Mouse (Mus musculus) gastrocnemius, postnatal 14 days (tissue): ENCODE results near the gene Stk39. TPM values are rescaled to one million over a fixed set of nuclear protein-coding genes. Genes with fewer than 3 reads are reported as not detected.

Source experiments
- DNase-seq: peaks from one replicate; pipeline ENCODE4 v3.0.0; 2021; ENCODE audit warnings: mixed read lengths
- intact Hi-C: fragments of 180-260 bp; cut with DNase I; formaldehyde crosslinking; loops from one replicate; pipeline ENCODE4 v1.15.1; 2025; ENCODE audit warnings: low total_unique reads
- total RNA-seq, 2 experiments: library from RNA; stranded (reverse); gene quantifications; 2 replicates each; pipeline ENCODE4 v1.2.3; 2021

Stk39 gene
- total RNA-seq, 2 experiments from 2014 or later, result 7.8 to 8.1 TPM

DNA sequence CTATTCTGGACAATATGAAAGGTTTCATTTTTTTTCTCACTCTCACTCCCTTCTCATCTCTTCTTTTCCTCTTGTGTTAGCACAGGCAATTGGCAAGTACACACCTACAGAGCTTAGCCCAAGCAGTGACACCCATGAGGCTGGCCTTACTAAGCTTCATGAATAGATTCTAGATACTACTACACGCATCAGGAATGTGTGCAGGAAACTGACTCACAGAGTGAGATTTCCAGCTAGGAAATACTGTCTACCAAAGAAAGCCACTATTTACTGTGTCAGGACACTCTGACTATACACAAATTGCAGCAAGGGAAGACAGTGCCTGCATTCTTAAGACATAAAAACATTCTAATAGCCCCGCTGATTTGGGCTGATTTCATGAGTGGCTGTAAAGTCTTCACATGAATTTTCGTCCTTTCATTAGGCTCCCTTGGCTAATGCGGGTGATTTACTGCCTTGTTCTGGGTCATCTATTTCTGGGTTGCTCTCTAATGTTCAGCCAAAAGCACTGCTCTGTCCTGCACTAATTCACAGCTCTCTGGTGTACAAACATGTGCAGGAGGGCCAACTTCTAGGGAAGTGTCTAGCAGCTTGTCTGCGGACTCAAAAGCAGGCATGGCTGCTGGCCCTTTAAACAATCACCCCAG lies 249.7 kb downstream of the Stk39 start:
- peak; percentile 12 for DNase-seq
- intact Hi-C loops, result loop anchor here (5.0 kb wide), 1 partner anchor 130 kb away; no protein-coding TSS in a partner anchor

DNA sequence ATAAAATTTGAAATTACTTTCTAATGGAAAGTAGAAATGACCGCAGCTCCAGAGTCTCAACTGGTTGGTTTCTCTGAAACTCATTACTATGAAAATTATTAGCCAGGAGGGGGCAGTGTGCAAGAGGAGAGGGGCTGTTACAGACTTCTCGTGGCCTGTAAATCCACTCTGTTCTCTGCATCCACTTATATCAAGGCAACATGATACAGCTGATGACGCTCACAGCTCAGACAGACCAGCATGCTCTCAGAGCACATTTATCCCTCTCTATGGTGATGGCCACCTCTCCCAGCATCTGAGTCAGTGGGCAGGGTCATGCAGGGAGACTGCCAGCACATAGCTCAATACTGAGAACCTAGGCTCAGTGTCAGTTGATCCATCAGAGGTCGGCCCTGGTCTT lies 250.8 kb downstream of the Stk39 start:
- intact Hi-C loops, result loop anchor here (5.0 kb wide), 1 partner anchor 131 kb away; no protein-coding TSS in a partner anchor
- DNase-seq, result no peak

DNA sequence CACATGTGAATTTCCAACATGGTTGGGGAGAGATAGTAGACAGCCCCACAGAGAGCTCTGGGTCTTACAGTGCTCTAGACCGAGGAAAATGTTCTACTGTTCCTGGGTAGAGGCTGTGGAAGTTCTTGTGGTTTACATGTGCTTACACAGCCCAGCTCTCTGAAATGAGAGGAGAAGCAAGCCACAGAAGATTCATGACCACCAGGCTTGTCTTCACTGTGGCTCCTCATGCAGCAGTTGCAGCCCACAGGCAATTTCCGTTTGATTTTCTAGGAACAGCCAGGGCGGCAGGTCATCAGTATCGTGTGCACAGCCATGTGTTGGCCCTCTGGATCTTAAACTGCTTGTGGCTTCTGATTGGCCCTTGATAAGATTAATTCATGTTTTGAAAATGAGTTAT lies 252.2 kb downstream of the Stk39 start:
- intact Hi-C loops, result loop anchor here (5.0 kb wide), 1 partner anchor 132 kb away; no protein-coding TSS in a partner anchor
- DNase-seq, result no peak

DNA sequence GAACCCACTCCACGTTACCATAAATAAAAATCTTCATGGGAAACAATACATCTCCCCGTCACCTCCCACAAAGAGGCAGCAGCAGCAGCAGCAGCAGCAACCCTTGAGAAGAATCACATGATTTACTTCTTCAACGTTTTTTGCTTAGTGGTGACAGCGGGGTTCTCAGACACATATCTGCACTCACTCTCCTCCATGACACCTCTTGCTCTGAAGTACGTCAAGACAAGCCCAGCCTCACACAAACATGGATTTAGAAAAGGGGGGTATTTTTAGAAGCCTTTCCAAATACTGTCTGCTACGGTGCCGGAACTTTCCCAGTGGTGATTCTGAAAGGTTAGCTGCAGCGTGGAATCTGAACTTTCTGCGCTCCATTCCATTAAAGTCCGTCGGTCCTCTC lies 256.9 kb downstream of the Stk39 start:
- intact Hi-C loops, result no loop called here
- no peak for DNase-seq

DNA sequence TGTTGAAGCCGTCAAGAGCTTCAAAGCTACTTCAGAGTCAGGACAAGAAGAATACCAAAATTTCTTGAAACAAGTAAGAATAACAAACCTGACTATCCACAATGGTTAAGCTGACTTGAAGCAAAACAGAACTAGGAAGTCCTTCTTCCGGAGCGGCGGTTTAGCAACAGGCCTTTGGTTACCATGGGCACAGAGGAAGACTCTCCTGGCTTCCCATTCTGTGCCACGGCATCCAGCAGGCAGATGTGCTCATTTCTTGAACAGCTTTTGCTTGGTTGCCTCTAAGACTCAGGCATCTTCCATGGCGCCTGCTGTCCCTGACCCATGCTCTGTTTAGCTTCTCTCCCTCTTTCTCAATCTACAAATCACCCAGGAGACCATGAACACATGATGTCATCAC lies 257.7 kb downstream of the Stk39 start:
- intact Hi-C loops, result no loop called here
- DNase-seq, result no peak

DNA sequence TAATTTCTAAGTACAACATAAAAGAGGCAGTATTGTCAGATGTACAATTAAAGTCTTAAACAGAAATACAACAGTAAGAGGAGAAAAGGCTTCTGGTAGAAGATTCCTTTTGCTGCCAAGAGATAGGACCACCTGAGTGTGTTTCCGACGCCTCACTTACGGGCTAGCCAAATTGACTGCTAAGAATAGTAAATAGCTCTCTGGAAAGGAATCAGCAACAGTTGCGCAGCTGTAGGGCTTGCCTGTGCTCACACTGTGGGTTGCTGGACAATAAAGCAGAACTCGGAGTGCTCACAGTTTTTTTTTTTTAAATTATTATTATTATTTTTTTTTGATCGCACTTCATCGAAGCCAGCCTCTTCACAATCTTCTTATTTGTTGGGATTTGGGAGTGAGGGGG lies 260.6 kb downstream of the Stk39 start:
- intact Hi-C loops, result no loop called here
- no peak for DNase-seq

DNA sequence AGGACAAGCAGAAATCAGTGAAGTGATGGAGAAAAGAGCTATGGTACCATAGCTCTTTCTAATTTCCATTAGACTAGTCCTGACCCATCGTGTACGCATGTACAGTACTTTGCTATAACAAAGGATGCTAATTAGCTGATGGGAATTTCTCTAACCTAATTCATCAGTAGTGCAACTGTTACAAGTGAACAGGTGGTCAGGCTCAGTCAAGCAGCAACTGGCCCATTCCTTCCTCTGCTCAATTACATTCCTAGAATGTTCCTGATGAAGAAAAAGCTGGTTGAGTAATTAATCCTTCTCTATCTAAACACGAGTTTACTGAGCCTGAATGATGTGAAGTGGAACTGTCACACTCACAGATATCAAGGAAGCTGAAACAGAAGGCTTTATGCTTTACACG lies 275.8 kb downstream of the Stk39 start:
- intact Hi-C loops, result no loop called here
- no peak for DNase-seq

DNA sequence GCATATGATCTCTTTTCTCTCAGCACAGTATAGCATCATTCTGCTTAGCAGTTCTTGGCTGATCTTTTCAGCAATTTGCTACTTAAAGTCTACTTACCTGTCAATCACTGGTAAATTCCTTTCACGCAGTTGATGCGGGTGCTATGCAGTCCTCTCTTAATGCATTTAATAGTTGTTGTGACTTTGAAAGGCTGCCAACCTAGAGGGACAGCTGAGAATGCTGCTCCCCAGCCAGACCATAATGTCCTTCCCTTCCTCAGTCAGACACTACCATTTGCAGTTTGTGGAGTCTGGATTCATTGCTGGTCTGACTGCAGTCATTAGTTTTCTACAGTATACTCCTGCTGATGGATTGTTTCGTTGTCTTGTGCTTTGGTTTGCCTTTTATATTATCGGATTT lies 277.6 kb downstream of the Stk39 start:
- intact Hi-C loops, result no loop called here
- no peak for DNase-seq

DNA sequence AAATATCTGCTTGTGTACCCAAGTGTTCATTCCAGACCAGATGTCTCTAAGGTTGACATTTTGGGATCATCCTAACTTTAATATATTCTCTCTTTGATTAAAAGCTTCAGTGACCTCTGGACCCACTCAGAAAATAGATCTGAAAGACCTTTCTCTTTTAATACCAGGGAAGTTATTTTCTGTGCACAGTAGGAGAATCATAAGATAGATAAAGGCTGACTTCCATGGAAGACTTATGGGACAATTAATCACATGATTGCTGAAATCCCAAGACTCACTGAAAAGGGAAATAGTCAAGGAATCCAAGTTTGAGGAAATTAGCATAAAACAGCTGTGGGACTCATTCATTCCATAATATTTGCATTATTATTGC lies 278.6 kb downstream of the Stk39 start:
- intact Hi-C loops, result no loop called here
- no peak for DNase-seq

DNA sequence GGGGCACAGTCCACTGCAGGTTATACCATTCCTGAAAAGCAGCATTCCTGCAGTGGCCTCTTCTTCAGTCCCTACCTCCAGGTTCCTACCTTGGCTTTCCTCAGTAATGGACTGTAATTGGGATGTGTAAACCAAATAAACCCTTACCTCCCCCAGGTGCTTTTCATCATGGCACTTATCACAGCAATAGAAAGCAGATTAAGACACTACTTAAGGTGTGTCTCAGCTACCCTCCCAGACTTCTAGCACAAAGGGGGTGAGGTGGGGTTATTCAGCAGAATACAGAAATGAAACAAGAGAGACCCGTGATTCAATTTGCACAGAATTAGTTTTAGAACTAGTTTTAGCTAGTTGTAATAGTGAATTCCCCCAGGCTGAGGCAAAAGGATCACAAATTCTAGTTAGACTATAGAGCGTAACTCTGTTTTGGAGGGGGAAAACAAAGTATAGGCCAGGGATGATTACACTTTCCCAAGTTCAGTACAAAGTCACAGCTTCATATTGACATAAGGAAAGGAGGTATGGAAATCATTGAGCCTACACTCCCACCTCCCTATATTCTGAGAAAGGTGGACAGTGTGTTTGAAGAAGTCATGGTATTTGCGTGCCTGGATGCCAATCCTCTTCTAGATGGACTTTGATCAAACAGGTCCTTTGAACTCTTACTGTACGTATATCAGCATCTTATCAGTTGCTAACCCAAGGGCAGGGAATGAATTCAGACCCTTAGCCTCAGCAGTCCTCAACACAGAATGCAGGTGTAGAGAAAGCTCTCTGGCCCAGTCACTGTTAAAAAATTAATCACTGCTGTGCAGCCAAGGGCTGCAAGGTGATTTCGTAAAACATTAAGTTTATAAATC lies 279.2 kb downstream of the Stk39 start:
- intact Hi-C loops, result no loop called here

DNA sequence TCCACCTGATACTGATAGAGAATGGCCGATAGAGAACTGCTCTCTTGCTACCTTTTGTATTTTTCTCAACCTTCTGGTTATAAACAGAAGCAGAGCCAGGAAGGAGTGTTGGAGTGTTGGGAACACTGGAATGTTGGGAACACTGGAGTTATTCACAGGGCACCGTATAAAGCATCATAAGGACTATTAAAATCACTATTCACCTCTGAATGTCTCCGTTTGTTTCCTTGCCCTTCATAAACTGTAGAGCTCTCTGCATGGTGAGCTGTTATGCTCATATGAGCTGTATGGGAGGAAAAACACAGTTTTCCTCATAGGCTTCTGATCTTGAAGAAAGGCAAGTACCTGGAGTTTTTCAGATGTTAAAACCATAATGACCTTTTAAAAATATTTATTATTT lies 295.6 kb downstream of the Stk39 start:
- intact Hi-C loops, result no loop called here
- DNase-seq, result no peak

More for the DNA sequence above, 279.2 kb downstream of the Stk39 start:
- no peak for DNase-seq

DNA sequence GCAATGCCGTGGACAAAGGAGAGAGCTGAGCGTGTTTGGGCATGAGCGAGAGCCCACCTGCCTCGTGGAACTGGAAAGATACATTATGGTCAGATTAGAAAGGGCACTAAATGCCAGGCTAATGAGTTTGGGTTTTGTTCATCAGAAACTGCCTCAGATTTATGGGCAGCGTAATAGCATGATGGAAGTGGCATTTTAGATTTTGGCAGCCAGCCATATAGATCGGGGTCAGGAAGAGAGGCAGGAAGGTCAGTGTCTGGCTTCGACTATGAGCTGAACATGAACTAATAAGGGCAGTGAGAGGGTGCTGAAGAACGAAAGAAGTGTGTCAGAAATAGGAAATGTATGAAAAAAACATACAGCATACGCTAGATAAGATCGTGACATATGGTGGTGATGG lies 300.8 kb downstream of the Stk39 start:
- intact Hi-C loops, result no loop called here
- DNase-seq, result no peak

DNA sequence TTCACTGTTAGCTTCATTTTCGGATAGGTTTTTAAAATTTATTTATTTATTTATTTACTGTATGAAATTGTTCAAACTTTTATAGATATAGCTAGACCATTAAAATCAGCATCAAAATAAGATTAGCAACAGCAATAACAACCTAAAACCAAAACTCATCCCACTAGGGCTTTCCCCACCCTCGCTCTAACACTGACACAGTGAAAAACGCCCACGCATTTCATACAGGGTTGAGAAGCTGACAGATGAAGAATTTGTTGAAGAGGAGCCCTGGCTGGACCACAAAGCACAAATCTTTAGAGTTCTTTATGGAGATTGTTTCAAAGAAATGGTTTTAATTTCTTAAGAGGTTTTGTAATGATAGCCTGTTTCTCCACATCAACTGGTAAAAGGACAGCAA lies 310.1 kb downstream of the Stk39 start:
- DNase-seq, result no peak
- intact Hi-C loops, result no loop called here

DNA sequence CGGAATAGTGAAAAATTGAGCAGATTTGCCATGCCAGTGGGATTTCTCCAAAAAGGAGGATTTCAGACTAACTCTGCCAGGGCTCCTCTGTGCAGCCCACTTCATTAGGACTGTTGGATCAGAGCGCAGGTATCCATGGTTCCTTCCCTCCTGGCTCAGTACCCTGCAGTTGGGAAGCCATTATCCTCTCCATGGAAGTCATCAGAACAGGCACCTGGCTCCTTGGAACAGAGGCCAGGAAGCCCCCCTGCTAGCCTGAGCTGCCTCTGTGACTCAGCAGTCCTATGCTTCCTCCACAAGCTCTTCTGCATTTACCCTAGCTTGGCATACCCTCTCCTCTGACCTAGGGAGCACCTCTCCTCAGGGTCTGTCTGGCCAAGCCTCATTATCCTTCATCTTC lies 311.5 kb downstream of the Stk39 start:
- no peak for DNase-seq
- intact Hi-C loops, result no loop called here

Other genes starting within 250 kb of the Stk39 start
- not detected for gene 4933409G03Rik, start 110.1 kb upstream of the Stk39 start, total RNA-seq
- not detected for gene 4932414N04Rik, start 184.2 kb upstream of the Stk39 start, total RNA-seq